Mouse (Mus musculus) lung, embryonic 14.5 days (tissue): ENCODE data around the gene Cyb561d1. TPM values are rescaled to one million over a fixed set of nuclear protein-coding genes. Genes with fewer than 3 reads are reported as not detected.
A peak's percentile ranks its signal among the peaks of the same experiment; 100 is the strongest.

Source experiments
- ATAC-seq: fragments of 200-750 bp; cut with Nextera tagmentation; 2 replicates; pipeline ENCODE4 v1.8.0; 2017; ENCODE audit warnings: mild to moderate bottlenecking, moderate TSS enrichment, moderate library complexity; ENCODE audit not compliant: insufficient read depth
- DNase-seq: peaks from one replicate; pipeline ENCODE4 v3.0.0-alpha.2; 2015
- H3K27ac ChIP-seq: fragments of 300-500 bp; sonication (generic); 2 replicates; pipeline ENCODE4 v1.5.1; 2014; ENCODE audit warnings: low read depth, mild to moderate bottlenecking, moderate library complexity
- H3K27me3 ChIP-seq: fragments of 300-500 bp; sonication (generic); 2 replicates; pipeline ENCODE4 v1.6.1; 2014; ENCODE audit warnings: low read length, control low read depth; ENCODE audit not compliant: insufficient read depth
- H3K36me3 ChIP-seq: fragments of 300-500 bp; sonication (generic); 2 replicates; pipeline ENCODE4 v1.6.1; 2014; ENCODE audit warnings: control low read depth; ENCODE audit not compliant: insufficient read depth
- H3K4me1 ChIP-seq: fragments of 300-500 bp; sonication (generic); 2 replicates; pipeline ENCODE4 v1.6.1; 2014; ENCODE audit warnings: antibody characterized with exemption, control low read depth; ENCODE audit not compliant: insufficient read depth
- H3K4me2 ChIP-seq: fragments of 300-500 bp; sonication (generic); 2 replicates; pipeline ENCODE4 v1.6.1; 2014; ENCODE audit warnings: mild to moderate bottlenecking
- H3K4me3 ChIP-seq: fragments of 300-500 bp; sonication (generic); 2 replicates; pipeline ENCODE4 v1.5.1; 2014; ENCODE audit warnings: low read depth, low read length
- H3K9ac ChIP-seq: fragments of 300-500 bp; sonication (generic); 2 replicates; pipeline ENCODE4 v1.6.1; 2014
- H3K9me3 ChIP-seq: fragments of 300-500 bp; sonication (generic); 2 replicates; pipeline ENCODE4 v1.6.1; 2016; ENCODE audit warnings: low read depth, low read length, control low read depth
- CTCF ChIP-seq: IDR thresholded peaks from 2 replicates; pipeline ENCODE4 v1.5.1; 2016; ENCODE audit warnings: antibody characterized with exemption, low read depth
- WGBS: fragments of 180-500 bp; shearing (Covaris S2); extraction: QIAGEN DNeasy Blood & Tissue Kit; methylation state at CpG from one replicate; pipeline ENCODE4 v1.1.7; 2014; 5-methylcytosine and 5-hydroxymethylcytosine counted together
- polyA plus RNA-seq: library from polyadenylated mRNA; unstranded; fragments of >200 nt; fragmentation: Nextera tagmentation; extraction: Ambion mirVana; gene quantifications from 2 replicates; pipeline ENCODE4 v1.2.1, GENCODE M21; 2014

Cyb561d1 gene
- polyA plus RNA-seq, 1 experiment from 2014 or later, result 2.0 TPM

GRCm38 (mm10) chr3:108203212-108203611, 2.2 kb upstream of the Cyb561d1 start:
- Histone ChIP-seq H3K4me3 (no peak overlapping the region), H3K27ac (peak overlapping the region; percentile 47; the same call in 1 of the 2 replicates), H3K27me3 (no peaks in the 10 kb centered on the region), H3K4me2 (no peak overlapping the region), H3K36me3 (peaks cover 44% of the 10 kb centered on the region), H3K9ac (no peak overlapping the region), H3K4me1 (no peaks in the 10 kb centered on the region; the same call in 1 of the 2 replicates), H3K9me3 (no peaks in the 10 kb centered on the region)
- TF ChIP-seq CTCF, result no peak
- ATAC-seq (no peak), DNase-seq (no peak)
- WGBS, result 85% methylated on average over 13 of the region's 13 CpGs

- Histone ChIP-seq H3K36me3 (peaks cover 42% of the 10 kb centered on the region), H3K27me3 (no peaks in the 10 kb centered on the region), H3K4me3 (no peak overlapping the region), H3K4me1 (no peaks in the 10 kb centered on the region; the same call in 1 of the 2 replicates), H3K9me3 (no peaks in the 10 kb centered on the region), H3K4me2 (no peak overlapping the region), H3K9ac (no peak overlapping the region), H3K27ac (0 out of 2 replicates have a peak overlapping the region, but pooled peaks have one; percentile 47)
- TF ChIP-seq CTCF, result no peak
- DNase-seq (peak; percentile 37), ATAC-seq (no peak)
These were observed 1.5 kb upstream of the Cyb561d1 start for GRCm38 (mm10) chr3:108202506-108202905.

- Histone ChIP-seq H3K36me3 (peaks cover 17% of the 10 kb centered on the region), H3K9me3 (no peaks in the 10 kb centered on the region), H3K4me1 (peaks cover 5% of the 10 kb centered on the region), H3K27me3 (no peaks in the 10 kb centered on the region), H3K4me3 (no peak overlapping the region), H3K4me2 (peak overlapping the region; percentile 63; the same call in 1 of the 2 replicates), H3K27ac (no peak overlapping the region), H3K9ac (no peak overlapping the region; the same call in 1 of the 2 replicates)
- DNase-seq (no peak), ATAC-seq (no peak)
- WGBS, result 90% methylated on average over 6 of the region's 6 CpGs
- no peak for TF ChIP-seq CTCF
These were observed 1.8 kb downstream of the Cyb561d1 start for GRCm38 (mm10) chr3:108199231-108199630.

GRCm38 (mm10) chr3:108197066-108197497, 3.9 kb downstream of the Cyb561d1 start:
- H3K36me3 ChIP-seq, result peaks cover 3% of the 10 kb centered on the region; the same call in 1 of the 2 replicates
- no peaks in the 10 kb centered on the region for H3K9me3 ChIP-seq
- H3K9ac ChIP-seq, result peak overlapping the region; percentile 13; the same call in 1 of the 2 replicates
- DNase-seq (peak; percentile 77), ATAC-seq (0 out of 2 replicates have a peak, but pooled peaks have one; percentile 7)
- 11% methylated on average over 14 of the region's 14 CpGs for WGBS
- H3K27me3 ChIP-seq, result no peaks in the 10 kb centered on the region
- peak; percentile 40 for TF ChIP-seq CTCF
- H3K27ac ChIP-seq, result no peak overlapping the region
- H3K4me2 ChIP-seq, result peak overlapping the region; percentile 43
- H3K4me3 ChIP-seq, result no peak overlapping the region
- peaks cover 5% of the 10 kb centered on the region for H3K4me1 ChIP-seq

DNA sequence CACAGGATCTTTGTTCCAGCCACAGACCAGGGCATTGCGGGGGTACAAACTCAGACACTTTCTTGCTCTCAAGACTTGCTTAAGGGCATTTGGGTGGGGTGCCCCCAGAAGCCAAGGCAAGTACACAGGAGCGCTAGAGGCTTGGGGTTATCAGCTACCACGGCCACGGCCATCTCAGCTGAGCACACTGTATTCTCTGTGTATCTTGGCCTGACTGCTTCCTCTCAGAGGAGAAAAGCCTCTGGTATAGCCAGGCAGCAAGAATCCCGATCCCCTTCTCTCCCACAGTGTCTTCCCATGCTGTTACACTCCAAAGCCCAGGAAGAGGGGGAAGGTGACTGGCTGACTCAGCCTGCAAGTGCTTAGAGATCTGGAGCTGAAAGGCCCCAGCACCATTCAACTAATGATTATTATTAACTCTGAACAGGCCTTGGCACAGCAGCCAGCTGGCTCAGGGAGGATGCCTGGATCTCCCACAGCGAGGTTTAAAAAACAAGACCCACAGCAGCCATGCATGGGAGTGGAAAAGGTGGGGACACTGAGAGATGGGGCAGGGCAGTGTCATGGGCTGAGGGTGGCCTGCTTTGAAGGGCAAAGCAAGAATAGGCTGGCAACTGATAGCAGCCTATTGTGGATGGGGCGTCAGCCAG, 4.9 kb downstream of the Cyb561d1 start:
- DNase-seq (no peak), ATAC-seq (no peak)
- no peak overlapping the region for H3K27ac ChIP-seq
- no peak for TF ChIP-seq CTCF
- H3K36me3 ChIP-seq, result no peaks in the 10 kb centered on the region; the same call in 1 of the 2 replicates
- 75% methylated on average over 7 of the region's 7 CpGs for WGBS
- no peaks in the 10 kb centered on the region for H3K9me3 ChIP-seq
- H3K4me2 ChIP-seq, result no peak overlapping the region
- H3K4me1 ChIP-seq, result peaks cover 5% of the 10 kb centered on the region
- H3K27me3 ChIP-seq, result no peaks in the 10 kb centered on the region
- H3K9ac ChIP-seq, result no peak overlapping the region
- H3K4me3 ChIP-seq, result no peak overlapping the region

GRCm38 (mm10) chr3:108195287-108195686, 5.7 kb downstream of the Cyb561d1 start:
- no peak overlapping the region for H3K4me2 ChIP-seq
- H3K27me3 ChIP-seq, result no peaks in the 10 kb centered on the region
- no peak overlapping the region for H3K9ac ChIP-seq
- H3K36me3 ChIP-seq, result no peaks in the 10 kb centered on the region; the same call in 1 of the 2 replicates
- H3K4me1 ChIP-seq, result peaks cover 5% of the 10 kb centered on the region
- no peak overlapping the region for H3K4me3 ChIP-seq
- no peak for TF ChIP-seq CTCF
- DNase-seq, result no peak
- no peaks in the 10 kb centered on the region for H3K9me3 ChIP-seq
- no peak for ATAC-seq
- H3K27ac ChIP-seq, result no peak overlapping the region
- WGBS, result 82% methylated on average over 4 of the region's 4 CpGs

DNA sequence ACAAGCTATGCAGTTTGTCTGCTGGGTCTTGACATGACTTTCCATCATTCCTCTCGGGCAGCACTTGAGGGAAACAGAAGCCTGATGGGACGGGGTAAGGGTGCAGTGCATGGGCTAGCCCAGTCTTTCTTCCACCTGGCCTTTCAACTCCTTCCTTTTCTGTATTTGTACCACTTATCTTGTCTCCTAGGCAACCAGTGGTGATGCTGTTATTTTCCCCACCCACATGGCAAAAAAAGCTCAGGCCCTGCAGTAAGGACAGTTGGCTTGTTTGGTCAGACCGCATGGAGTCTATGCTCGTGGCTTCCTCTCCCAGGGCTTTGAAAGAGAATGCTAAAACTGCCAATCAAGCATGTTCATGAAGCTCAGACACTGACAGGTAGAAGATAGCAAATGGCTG, 7.3 kb downstream of the Cyb561d1 start:
- DNase-seq, result no peak
- no peak for ATAC-seq
- no peak overlapping the region for H3K4me3 ChIP-seq
- 52% methylated on average over 4 of the region's 4 CpGs for WGBS
- H3K27ac ChIP-seq, result no peak overlapping the region
- H3K9ac ChIP-seq, result no peak overlapping the region
- no peaks in the 10 kb centered on the region for H3K27me3 ChIP-seq
- no peak for TF ChIP-seq CTCF
- peaks cover 5% of the 10 kb centered on the region for H3K4me1 ChIP-seq
- no peaks in the 10 kb centered on the region for H3K9me3 ChIP-seq
- H3K4me2 ChIP-seq, result no peak overlapping the region
- no peaks in the 10 kb centered on the region for H3K36me3 ChIP-seq
